Mouse (Mus musculus) cerebellum, adult 11-12 months (tissue): ENCODE results near the gene Rfx4.

Experiments
- DNase-seq: peaks from one replicate; pipeline ENCODE4 v3.0.0; 2022

Rfx4 gene

DNA sequence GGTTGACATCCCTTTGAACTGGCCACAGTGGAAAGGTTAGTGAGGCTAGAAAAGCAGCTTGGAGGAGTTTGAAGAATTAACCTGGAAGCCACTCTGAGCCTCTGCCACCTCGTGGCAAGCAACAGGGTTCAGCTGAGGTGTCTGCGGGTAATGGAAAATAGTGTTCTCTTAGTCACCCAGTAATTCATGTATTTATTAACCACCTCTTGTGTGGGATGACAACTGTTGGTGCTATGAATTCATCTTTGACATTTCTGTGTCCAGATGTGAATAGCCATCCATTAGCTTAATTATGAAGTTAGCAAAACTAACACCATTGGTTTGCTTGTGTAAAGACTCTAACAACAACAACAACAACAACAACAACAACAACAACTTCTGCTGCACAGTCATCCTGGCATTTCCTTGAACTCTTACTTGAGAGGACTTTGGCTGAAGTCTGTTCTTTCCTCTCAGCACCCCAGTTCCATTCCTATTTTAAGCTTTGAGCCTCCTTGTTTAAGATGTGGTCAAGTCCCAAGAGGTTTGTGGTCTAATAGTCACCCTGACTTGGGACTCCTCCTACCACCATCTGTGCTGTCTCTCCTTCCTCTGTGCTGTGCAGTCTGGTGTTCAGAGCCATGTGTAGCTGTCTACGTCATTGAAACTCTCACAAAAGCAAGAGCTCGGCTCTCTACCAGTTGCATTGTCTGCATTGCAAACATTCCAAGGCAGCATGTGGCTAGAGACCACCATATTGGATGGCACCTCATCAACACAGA is 60.0 kb downstream of the Rfx4 start:
- DNase-seq, result no peak

DNA sequence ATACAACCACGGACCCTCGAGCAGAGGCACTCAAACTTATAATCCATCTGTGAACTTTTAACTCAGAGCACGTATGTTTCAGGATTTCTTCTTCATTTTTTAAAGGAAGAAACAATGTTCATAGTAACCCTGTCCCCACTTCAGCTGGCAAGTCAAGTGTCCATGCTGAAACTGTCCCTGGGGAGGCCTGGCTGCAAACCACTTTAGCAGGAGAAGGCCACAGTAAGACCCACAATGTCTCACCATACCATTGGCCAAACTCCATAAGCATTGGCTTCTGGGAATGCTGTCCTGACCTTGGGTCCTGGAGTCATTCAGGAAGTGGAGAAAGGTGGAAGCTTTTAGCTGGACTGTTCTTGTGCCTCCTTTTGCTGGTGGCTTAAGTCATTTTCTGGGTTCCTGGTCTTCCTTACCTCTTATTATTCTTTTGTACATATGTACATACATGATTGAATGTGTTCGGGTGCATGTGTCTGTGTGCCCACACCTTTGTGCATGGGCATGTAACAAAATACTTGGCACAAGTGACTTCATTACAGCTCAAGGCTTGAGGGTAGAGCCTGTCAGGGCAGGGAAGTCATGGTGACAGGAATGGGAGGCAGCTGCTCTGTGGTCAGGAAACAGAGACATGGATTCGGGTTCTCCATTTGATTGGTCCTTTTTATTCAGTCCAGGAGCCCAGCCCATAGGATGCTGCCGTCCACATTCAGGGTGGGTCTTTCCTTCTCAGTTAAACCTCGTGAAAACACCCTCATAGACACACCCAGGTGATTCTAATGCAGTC is 61.4 kb downstream of the Rfx4 start:
- no peak for DNase-seq

DNA sequence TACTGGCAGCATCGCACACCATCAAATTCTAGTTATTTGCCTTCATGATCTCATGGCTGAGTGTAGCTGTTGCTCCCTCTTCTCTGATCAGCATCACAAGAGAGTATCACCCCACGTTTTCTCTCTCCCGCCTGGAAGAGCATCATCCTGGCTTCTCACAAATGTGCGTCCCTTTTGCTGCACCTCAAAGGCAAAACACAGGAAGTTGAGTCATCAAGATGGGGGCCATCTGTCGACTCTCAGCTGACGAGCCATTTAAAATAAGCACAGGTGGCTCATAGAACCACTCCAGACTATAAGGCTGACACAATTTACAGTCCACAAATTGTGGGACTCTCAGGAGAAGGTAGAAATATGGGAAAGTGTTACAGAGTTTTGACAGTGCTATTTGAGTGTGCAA is 63.8 kb downstream of the Rfx4 start:
- peak; percentile 5 for DNase-seq

DNA sequence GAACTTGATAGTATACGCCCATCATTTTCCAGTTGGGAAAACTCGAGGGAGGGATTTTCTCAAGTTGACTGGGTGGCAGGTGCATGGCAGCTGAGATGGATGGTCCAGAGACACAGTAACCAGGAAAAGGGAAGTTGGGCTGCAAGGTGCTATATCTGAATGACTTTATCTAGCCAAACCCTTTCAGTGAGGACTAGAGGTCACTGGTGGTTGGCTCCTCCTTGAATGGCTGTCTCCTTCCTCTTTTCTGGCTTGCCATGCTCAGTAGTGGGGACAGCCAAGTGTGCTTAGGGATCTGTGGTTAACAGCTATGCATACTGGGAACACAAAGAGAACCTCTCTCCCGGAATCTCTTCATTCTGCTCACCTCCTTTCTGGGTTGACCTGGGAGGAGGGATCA is 64.4 kb downstream of the Rfx4 start:
- DNase-seq, result no peak

DNA sequence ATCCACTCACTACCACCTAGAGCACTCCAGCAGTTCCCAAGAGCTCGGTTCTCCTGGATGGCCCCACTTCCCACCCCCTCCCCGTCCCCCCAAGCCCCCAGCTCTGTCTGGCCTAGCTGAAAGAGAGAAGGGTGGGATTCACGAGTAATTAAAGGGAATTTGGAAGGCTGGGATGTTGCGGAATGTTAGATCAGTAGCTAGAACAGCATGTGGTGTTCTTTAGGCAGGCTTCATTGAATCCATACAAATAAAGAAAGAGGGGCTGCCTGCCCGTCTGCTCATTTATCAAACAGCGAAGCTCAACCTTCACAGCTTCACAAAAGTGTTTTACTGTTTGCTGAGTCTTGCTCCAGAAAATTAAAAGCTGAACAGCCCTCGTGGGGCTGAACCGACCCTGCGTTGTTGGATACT is 66.9 kb downstream of the Rfx4 start:
- DNase-seq, result no peak

DNA sequence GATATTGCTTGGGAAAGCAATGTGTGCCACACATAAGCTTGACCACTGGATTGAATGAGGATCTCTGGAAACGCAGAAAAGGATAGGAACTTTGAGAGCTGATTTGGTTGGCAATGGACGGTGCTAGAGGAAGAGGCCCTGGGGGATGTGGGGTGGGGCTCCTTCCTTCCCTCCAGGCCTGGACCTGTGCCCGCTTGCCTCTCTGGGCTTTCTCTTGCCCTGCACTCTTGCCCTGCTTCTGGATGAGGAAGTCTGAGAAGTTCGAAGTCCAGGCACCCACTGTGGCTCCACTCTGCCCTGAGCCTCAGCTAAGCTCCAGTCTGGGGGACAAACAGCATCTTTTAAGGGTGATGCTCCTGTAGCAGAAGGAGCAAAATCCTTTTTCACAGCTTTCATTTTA is 67.8 kb downstream of the Rfx4 start:
- no peak for DNase-seq

DNA sequence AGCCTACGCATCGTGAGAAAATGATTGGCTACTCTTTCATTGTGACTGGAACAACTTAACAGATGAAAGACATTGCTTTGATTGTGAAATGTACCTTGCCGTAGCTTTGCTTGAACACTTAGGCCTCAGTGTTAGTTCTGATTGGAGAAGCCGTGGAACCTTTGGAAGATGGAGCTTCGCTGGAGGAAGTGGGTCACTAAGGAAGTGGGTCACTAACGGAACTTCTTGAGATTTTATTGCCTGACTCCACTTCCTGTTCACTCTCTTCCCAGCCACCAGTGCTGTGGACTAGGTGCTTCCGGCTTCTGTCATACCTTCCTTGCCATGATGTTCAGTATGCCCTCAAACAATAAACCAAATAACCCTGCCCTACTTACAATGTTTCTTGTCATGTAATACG is 73.1 kb downstream of the Rfx4 start:
- DNase-seq, result no peak

DNA sequence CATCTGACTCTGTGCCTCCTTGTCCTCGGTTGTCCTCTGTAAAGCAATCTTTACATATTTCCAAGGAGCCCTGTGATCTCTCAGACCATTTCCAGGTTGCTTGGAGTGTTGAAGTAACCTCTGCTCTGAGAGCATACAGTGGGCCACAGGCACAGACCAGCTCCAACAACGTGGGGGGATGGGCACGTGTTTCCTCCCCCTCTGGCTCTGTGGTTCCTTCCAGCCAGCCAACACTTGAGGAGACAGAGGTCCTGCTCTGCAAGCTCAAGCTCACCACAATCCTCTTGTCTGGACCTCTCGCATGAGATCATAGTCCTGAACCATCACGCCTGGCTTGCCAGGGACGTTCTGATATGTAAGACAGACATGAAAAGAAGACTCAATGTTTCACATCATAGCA is 79.7 kb downstream of the Rfx4 start:
- no peak for DNase-seq

DNA sequence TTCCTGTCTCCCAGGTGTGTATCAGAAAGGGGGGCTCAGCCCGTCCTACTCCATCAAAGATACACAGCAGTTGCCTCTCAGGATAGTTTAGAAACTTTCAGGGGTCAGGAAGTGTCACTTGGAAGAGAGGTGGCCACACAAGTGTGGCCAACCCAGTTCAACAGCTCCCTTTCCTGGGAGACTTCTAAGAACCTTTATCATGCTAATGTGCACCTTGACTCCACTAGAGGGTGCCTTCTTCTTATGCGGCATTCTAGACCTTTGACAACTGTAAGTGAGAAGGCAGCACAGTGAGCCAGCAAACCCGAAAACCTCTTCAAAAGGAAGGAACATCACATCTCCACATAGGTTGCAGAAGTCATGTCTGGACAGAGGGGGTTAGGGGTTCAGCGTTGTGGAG is 80.2 kb downstream of the Rfx4 start:
- DNase-seq, result peak; percentile 14

DNA sequence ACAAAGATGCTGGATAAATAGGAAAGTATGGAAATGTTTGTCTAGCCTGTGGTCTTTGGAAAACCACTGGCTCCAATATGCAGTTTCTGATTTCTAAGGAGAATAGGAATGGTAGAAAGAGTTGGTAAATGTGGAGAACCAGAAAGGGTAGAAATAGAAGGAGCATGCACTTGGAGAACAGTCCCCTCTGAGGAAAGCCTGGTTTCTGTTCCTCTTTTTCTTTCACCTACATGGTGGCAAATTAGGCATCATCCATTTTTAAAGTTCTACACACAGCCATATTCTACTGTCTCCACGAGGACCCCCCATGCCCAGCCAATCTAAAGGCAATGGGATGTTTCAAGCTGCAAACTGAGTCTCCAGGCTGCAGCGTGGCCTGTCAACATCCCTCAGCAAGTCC is 81.5 kb downstream of the Rfx4 start:
- DNase-seq, result no peak

DNA sequence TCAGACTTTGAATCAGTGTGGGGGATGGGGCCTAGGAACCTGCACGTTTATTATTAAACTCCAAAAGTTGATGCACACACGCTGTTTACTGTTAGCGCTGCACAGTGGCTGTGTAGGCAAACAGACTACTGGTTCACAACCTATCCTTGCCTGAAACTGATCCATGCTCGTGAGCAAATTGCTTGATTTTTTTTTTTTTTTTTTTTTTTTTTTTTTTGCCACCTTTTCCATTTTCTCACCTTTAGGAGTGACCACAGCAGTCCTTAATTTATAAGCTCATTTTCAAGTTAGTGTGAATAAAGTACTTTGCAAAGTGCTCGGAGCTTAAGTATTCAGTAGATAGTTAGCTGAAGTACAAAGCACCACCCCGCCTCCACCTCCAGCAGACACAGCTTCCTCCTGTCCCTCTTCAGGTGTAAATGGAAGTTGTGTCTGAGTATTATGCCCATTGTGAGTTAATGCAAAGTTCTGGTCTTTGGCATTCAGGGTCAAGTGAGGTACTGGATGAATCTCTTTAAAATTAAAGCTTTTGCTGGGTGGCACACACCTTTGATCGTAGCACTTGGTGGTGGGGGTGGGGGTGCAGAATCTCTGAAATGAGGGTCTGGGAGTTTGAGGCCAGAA is 83.1 kb downstream of the Rfx4 start:
- no peak for DNase-seq

DNA sequence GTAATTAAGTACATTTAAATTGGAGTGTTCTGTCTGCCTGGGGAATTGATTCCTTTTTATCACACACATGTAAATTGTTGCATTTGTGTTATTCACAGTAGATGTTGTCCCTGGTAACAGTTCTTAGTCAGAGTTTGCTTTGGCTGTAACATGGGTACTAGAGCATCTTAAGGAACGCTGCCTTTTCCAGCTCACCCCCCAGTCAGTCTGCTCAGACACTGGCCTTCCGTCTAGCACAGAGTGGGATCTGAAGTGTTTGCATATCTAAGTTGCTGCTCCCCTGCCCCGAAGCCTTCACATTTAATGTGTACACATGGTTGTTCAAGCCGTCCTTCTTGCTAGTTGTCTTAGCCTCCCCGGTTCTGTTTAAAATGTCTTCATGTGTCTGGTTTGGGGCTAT is 90.8 kb downstream of the Rfx4 start:
- DNase-seq, result no peak

DNA sequence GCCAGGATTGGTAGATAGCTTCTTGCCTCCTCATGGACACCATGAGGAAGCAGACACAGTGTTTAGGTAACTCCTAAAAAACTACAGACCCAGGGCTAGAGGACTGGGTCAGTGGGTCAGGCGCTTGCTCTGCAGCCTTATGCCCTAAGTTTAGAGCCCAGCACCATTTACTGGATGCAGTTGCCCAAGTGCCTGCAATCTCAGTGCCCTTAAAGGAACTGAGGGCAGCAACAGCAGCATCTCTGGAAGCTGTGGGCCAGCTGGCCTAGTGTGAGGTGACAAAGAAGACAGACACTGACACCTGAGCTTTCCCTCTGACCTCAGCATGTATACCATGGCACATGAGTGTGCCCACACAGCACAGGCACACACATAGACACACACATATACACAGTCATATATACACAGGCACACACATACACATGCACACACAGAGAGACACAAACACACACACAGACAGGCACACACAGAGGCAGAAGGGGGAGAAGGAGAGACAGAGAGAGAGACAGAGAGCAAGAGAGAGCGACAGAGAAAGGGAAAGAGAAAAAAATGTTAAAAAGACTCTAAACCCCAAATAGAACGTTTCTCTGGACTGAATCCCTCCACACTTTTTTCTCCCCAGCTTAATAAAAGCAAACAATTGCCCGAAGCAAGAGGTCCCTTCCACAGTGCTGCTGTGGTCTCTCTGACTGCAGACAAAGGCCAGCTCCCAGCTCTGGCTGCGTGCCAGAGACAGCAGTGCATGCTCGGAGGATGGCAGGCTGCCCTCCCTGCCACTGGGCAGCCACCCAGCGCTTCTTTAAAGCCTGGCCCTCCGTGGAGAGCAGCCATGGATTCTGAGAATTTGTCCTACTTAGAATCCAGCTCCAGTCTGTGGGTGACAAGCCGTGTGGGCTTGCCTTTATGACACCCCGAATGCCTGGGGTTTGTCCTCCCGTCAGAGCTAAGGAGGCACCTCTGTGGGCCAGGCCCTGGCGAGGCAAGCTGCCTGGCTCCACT is 96.4 kb downstream of the Rfx4 start:
- peak; percentile 89 for DNase-seq

DNA sequence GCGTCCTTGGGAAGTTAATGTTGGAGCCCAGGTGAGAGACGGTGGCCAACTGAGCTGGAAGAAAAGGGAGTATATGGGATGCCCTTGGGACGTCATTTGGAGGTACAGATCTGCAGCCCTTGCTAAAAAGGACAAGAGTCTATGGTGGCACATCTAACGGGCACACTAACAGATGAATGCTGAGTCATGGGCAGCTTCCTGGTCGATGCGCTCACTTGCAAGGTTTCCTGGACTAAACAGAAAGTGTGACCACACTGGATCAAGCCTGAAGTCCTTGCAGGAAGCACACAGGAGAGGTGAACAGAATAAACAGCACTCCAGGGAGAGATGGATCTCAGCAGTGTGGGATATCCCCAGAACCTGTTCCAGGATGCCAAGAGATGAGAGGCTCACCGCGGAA is 98.2 kb downstream of the Rfx4 start:
- DNase-seq, result no peak

DNA sequence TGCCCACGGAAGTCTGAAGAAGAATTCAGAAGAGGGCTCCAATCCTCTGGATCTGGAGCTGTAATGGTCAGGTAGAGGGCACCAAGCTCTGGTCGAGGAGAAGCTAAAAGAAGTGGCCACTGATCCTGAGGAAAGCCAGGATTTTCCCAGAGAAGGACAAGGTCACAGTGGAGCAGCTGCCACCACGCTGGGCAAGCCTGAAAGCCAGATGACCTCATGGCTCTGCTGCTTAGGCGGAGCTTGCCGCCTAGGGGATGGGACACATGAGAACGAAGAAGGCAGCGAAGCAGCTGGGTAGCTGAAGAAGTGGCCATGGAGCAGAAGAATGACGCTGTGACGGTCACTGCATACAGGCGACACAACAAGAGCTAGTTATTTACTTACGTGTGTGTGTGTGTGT is 99.6 kb downstream of the Rfx4 start:
- no peak for DNase-seq

DNA sequence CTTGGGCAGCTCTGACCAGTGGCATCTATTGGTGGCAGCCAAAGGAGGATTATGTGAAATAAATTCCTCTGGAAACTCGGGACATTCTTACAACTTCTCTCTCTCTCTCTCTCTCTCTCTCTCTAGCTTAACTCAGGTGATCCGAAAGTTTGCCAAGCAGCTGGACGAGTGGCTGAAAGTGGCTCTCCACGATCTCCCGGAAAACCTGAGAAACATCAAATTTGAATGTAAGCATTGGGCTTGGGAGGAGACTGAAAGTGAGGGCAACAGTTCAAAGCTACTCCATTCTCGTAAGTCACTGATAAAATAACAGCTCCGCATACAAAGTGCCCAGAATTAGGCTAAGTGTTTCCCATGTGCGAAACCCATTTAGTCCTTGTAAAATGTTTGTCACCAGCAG is 102.5 kb downstream of the Rfx4 start:
- DNase-seq, result no peak

DNA sequence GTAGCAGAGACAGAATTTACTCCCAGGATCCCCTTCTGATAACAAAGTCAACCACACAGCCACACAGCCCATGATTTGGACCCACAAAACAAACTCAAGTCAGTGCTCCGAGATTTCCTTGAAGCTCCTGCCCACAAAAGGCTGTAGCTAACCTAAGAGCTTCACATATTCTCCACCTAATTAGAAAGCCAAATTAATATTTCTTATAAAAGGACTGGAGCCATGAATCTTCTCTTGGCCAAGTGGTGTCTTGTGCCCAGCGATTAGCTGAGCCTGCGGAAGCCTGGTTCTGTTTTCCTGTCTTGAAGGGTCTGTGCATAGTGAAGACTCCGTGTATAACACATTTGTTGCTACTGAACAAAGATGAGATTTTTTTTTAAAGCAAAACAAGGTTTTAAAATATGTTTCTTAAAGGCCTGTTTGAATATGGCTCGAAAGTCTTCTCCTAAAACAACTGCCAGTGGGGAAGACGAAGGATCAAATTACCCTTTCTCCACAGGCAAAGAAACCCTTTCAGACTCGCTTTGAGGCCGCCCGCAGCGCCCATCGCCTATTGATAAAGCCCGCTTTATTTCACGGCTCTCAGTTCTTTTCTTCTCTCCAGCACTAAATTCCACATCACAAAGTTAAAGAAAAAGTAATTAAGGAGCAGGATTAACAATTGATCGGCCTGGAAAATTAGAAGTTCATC is 103.1 kb downstream of the Rfx4 start:
- DNase-seq, result no peak

DNA sequence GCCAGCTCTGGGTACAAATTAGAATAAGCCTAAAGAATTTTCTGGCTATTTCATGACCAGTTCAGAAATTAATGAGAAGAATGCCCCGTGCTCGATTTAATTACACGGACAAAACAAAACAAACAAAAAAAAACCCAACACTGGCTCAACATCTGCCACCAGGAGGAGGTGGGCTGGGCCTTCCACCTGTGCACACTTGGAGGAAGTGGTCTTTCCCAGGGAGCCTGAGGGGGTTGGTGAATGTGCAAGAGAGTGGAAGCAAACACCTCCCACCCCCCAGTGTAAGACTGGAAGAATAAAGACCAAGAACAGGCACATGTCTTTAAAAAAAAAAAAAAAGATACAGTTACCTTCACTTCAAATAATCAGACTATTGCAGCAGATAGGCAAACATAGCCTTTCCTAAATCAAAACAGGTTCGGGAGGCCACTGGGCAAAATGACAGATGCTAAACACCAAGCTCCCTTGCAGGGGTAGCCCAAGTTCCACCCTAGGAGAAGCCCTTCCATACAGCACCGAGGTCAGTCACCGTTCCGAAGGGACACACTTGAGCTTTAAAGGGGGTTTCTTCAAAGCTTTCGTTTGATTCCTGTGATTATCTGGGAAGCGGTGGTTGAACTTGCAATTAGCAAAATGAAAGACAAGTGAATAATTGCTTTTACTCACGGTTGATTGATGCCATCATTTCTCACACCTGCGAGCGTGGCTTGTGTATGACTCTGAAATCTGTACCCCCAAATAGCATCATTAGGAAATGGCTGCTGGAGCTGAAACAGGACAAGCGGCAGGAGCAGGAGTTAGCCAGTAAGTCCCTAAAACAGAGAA is 103.9 kb downstream of the Rfx4 start:
- DNase-seq, result no peak

DNA sequence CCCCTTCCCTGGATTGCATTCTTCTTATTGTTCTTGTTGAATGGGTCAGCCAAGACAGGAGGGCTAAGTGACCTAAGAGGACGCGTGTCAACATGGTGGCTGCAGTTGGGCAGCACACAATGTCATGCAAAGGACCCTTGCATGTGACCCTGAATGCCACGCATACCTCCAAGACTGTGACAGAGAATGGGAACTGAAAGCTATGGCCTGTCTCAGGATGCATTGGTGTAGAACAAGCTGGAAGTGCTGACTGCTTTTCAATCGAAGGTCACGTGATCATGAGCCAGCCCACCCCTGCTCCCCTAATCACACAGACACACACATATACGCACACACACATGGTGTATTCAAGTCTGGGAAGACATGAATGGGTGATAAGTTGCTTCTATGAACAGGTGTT is 107.6 kb downstream of the Rfx4 start:
- DNase-seq, result no peak

DNA sequence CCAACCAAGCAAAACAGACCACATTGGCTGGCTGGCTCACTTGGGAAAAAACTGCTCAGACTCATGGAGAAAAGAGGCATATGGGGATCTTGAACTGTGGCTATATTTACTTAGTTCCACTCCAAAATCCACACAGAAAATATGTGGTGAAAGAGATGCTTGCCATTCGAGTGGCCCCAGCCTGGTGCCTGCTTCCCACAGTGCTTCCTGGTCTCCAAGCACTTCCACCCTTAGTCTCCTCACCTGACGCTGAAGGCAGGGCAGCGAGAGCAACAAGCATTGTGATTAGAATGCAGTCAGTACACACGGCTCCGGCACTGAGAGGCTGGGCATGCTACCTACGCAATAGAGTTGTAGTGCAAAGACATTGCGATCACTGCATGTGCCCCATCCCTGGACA is 111.7 kb downstream of the Rfx4 start:
- no peak for DNase-seq

DNA sequence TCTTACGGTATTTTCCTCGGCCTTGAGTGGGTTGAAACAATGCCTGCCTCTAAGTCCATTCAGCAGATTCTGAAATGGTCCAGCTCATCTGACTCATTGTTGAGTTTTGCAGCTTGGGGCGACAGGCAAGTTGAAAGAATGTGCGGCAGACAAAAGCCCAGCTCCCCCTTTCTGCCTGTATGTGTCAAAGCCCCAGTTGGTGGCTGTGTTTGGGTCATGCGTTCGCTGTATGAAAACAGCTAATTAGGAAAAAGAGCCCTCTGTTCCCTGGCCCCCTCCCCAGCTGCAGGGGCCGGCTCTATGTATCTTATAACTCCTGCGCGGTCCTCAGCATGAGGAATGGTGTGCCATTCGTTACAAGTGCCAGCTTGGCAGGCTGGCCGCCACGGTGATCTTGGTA is 115.4 kb downstream of the Rfx4 start:
- no peak for DNase-seq
